Mouse (Mus musculus) liver, adult 2 months (tissue): Measurements from ENCODE around the gene Comt.

ENCODE experiments used
- CTCF ChIP-seq: fragments of 200-500 bp; IDR thresholded peaks from 2 replicates; pipeline ENCODE4 v1.5.1; 2011; ENCODE audit warnings: low read depth, low read length, control low read depth
- POLR2A ChIP-seq: fragments of 200-500 bp; IDR thresholded peaks from 2 replicates; pipeline ENCODE4 v1.6.1; 2011; ENCODE audit warnings: low read length, control low read depth; ENCODE audit not compliant: insufficient read depth; ENCODE audit errors: extremely low read depth

DNA sequence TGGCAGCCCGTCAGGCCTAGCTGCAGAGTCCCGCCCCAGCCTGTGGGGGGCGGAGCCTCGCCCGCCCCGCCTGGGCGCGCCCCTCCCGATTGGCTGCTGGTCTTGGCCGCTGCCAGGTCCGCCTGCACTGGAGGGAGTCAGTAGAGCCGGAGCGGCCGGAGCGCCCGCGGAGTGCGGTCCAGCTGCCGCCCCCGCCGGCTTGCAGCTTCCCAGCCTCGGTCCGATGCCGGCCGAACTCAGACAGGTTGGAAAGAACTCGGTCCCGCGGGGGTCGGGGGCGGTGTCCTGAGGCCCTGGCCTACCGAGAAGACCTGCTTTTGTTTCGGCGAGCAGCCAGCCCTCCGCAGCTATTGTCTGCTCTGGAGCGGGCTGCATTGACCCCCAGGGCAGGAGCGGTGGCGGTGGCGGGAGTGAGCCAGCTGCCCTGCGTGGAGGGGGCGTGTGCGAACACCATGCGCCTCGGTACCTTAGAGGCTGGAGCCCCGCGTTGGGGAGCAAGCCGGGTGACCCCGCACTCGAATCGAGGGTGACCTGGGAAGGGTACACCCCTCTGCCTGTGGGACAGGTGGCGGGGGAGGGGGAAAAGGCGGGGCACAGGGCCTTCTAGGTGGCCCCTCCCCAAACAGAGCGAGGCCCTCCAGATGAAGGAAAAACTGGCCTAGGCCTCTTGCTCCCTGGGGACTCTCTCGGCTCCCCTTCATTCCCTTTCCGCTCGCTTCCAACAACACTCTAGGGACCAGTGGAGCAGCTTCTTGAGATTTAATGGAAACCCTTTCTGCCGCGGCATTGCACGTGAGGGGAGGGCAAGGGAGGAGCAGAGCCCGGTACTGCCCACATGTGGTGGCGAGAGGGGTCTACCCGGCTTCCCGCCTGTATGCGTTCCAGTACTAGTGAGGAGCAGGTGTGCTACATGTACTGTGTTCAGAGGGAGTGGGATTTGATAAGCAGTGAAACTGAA is 33.9 kb downstream of the Comt start:
- TF ChIP-seq CTCF (peak; percentile 17; the same call in 1 of the 2 replicates), POLR2A (peak; percentile 56; the same call in 1 of the 2 replicates)
